Mouse (Mus musculus): ENCODE results near the gene Ndufaf8. TPM values are rescaled to one million over a fixed set of nuclear protein-coding genes. Genes with fewer than 3 reads are reported as not detected.

Ndufaf8 gene
- total and polyA plus RNA-seq, 2 experiments from 2014 or later = 57.0 to 64.8 TPM

- H3K27ac ChIP-seq (ENCODE audit: low read depth, low read length) = no peak overlapping the region
- no peaks in the 10 kb centered on the region for H3K9me3 ChIP-seq (ENCODE audit: low read length)
- no peak overlapping the region for H3K4me2 ChIP-seq (ENCODE audit: low read depth, low read length, poor library complexity, severe bottlenecking)
- peak; percentile 81 for DNase-seq (ENCODE audit: low spot score)
- no peaks in the 10 kb centered on the region for H3K4me1 ChIP-seq (ENCODE audit: insufficient read depth, low read length)
- no peak for ATAC-seq (ENCODE audit: low FRiP score)
- peak overlapping the region; percentile 24; the same call in 1 of the 2 replicates for H3K9ac ChIP-seq (replicated peaks; ENCODE audit: low read length, poor library complexity, severe bottlenecking)
- peaks cover 30% of the 10 kb centered on the region for H3K36me3 ChIP-seq (ENCODE audit: insufficient read depth, low read length)
- 2% methylated on average over 2 of the region's 2 CpGs for WGBS
- no peaks in the 10 kb centered on the region for H3K27me3 ChIP-seq (ENCODE audit: insufficient read depth, low read length)
- H3K4me3 ChIP-seq (ENCODE audit: low read depth, low read length) = no peak overlapping the region
- peak; percentile 99 for TF ChIP-seq CTCF (IDR thresholded peaks at IDR 0.05)
Observed at GRCm38 (mm10) chr11:120111033-120111432, 12.3 kb downstream of the Ndufaf8 start.

GRCm38 (mm10) chr11:120112136-120112535 is 13.4 kb downstream of the Ndufaf8 start:
- H3K4me2 ChIP-seq (ENCODE audit: low read depth, low read length, poor library complexity, severe bottlenecking) = no peak overlapping the region
- no peaks in the 10 kb centered on the region for H3K9me3 ChIP-seq (ENCODE audit: low read length)
- H3K4me3 ChIP-seq (ENCODE audit: low read depth, low read length) = no peak overlapping the region
- no peak overlapping the region for H3K9ac ChIP-seq (replicated peaks; ENCODE audit: low read length, poor library complexity, severe bottlenecking)
- TF ChIP-seq CTCF (IDR thresholded peaks at IDR 0.05) = no peak
- WGBS = 84% methylated on average over 4 of the region's 4 CpGs
- no peaks in the 10 kb centered on the region for H3K27me3 ChIP-seq (ENCODE audit: insufficient read depth, low read length)
- ATAC-seq (ENCODE audit: low FRiP score) (no peak), DNase-seq (ENCODE audit: low spot score) (peak; percentile 32)
- H3K4me1 ChIP-seq (ENCODE audit: insufficient read depth, low read length) = no peaks in the 10 kb centered on the region
- peaks cover 27% of the 10 kb centered on the region for H3K36me3 ChIP-seq (ENCODE audit: insufficient read depth, low read length)
- no peak overlapping the region for H3K27ac ChIP-seq (ENCODE audit: low read depth, low read length)

GRCm38 (mm10) chr11:120114488-120115215 is 15.9 kb downstream of the Ndufaf8 start:
- H3K9me3 ChIP-seq (ENCODE audit: low read length) = no peaks in the 10 kb centered on the region
- H3K36me3 ChIP-seq (ENCODE audit: insufficient read depth, low read length) = peaks cover 19% of the 10 kb centered on the region
- ATAC-seq (ENCODE audit: low FRiP score) = no peak
- H3K9ac ChIP-seq (replicated peaks; ENCODE audit: low read length, poor library complexity, severe bottlenecking) = no peak overlapping the region
- no peak overlapping the region for H3K27ac ChIP-seq (ENCODE audit: low read depth, low read length)
- 92% methylated on average over 21 of the region's 21 CpGs for WGBS
- no peak for TF ChIP-seq CTCF (IDR thresholded peaks at IDR 0.05)
- H3K4me2 ChIP-seq (ENCODE audit: low read depth, low read length, poor library complexity, severe bottlenecking) = no peak overlapping the region
- no peak for DNase-seq (ENCODE audit: low spot score)
- H3K4me3 ChIP-seq (ENCODE audit: low read depth, low read length) = no peak overlapping the region
- no peaks in the 10 kb centered on the region for H3K4me1 ChIP-seq (ENCODE audit: insufficient read depth, low read length)
- H3K27me3 ChIP-seq (ENCODE audit: insufficient read depth, low read length) = no peaks in the 10 kb centered on the region

GRCm38 (mm10) chr11:120117626-120118025 is 18.9 kb downstream of the Ndufaf8 start:
- no peak overlapping the region for H3K4me3 ChIP-seq (ENCODE audit: low read depth, low read length)
- ATAC-seq (ENCODE audit: low FRiP score) (no peak), DNase-seq (ENCODE audit: low spot score) (no peak)
- no peaks in the 10 kb centered on the region for H3K27me3 ChIP-seq (ENCODE audit: insufficient read depth, low read length)
- no peaks in the 10 kb centered on the region for H3K4me1 ChIP-seq (ENCODE audit: insufficient read depth, low read length)
- no peak overlapping the region for H3K4me2 ChIP-seq (ENCODE audit: low read depth, low read length, poor library complexity, severe bottlenecking)
- H3K36me3 ChIP-seq (ENCODE audit: insufficient read depth, low read length) = peaks cover 19% of the 10 kb centered on the region
- no peak overlapping the region for H3K9ac ChIP-seq (replicated peaks; ENCODE audit: low read length, poor library complexity, severe bottlenecking)
- 92% methylated on average over 2 of the region's 2 CpGs for WGBS
- no peaks in the 10 kb centered on the region for H3K9me3 ChIP-seq (ENCODE audit: low read length)
- no peak overlapping the region for H3K27ac ChIP-seq (ENCODE audit: low read depth, low read length)
- no peak for TF ChIP-seq CTCF (IDR thresholded peaks at IDR 0.05)

GRCm38 (mm10) chr11:120119108-120119507 is 20.4 kb downstream of the Ndufaf8 start:
- Histone ChIP-seq H3K4me1 (ENCODE audit: insufficient read depth, low read length) (no peaks in the 10 kb centered on the region), H3K27me3 (ENCODE audit: insufficient read depth, low read length) (no peaks in the 10 kb centered on the region), H3K27ac (ENCODE audit: low read depth, low read length) (no peak overlapping the region), H3K4me3 (ENCODE audit: low read depth, low read length) (no peak overlapping the region), H3K9me3 (ENCODE audit: low read length) (no peaks in the 10 kb centered on the region), H3K36me3 (ENCODE audit: insufficient read depth, low read length) (peaks cover 19% of the 10 kb centered on the region), H3K9ac (replicated peaks; ENCODE audit: low read length, poor library complexity, severe bottlenecking) (no peak overlapping the region), H3K4me2 (ENCODE audit: low read depth, low read length, poor library complexity, severe bottlenecking) (no peak overlapping the region)
- no peak for ATAC-seq (ENCODE audit: low FRiP score)
- no peak for DNase-seq (ENCODE audit: low spot score)
- WGBS = 93% methylated on average over 7 of the region's 7 CpGs
- TF ChIP-seq CTCF (IDR thresholded peaks at IDR 0.05) = no peak

- peak; percentile 34 for DNase-seq (ENCODE audit: low spot score)
- H3K4me1 ChIP-seq (ENCODE audit: insufficient read depth, low read length) = no peaks in the 10 kb centered on the region
- no peak overlapping the region for H3K27ac ChIP-seq (ENCODE audit: low read depth, low read length)
- H3K36me3 ChIP-seq (ENCODE audit: insufficient read depth, low read length) = peaks cover 15% of the 10 kb centered on the region
- no peaks in the 10 kb centered on the region for H3K9me3 ChIP-seq (ENCODE audit: low read length)
- no peak for TF ChIP-seq CTCF (IDR thresholded peaks at IDR 0.05)
- no peak overlapping the region for H3K4me2 ChIP-seq (ENCODE audit: low read depth, low read length, poor library complexity, severe bottlenecking)
- H3K4me3 ChIP-seq (ENCODE audit: low read depth, low read length) = no peak overlapping the region
- ATAC-seq (ENCODE audit: low FRiP score) = no peak
- no peaks in the 10 kb centered on the region for H3K27me3 ChIP-seq (ENCODE audit: insufficient read depth, low read length)
- WGBS = 61% methylated on average over 10 of the region's 10 CpGs
- no peak overlapping the region for H3K9ac ChIP-seq (replicated peaks; ENCODE audit: low read length, poor library complexity, severe bottlenecking)
Observed at GRCm38 (mm10) chr11:120119936-120120541, 21.3 kb downstream of the Ndufaf8 start.

Data from midbrain, postnatal 0 days (tissue).